Mouse (Mus musculus) embryo, embryonic 11 days (tissue): Measurements from ENCODE around the gene Hnrnpf.

ENCODE experiments used
- DNase-seq: peaks from one replicate; pipeline ENCODE4 v3.0.0-alpha.2; 2015

Hnrnpf gene

DNA sequence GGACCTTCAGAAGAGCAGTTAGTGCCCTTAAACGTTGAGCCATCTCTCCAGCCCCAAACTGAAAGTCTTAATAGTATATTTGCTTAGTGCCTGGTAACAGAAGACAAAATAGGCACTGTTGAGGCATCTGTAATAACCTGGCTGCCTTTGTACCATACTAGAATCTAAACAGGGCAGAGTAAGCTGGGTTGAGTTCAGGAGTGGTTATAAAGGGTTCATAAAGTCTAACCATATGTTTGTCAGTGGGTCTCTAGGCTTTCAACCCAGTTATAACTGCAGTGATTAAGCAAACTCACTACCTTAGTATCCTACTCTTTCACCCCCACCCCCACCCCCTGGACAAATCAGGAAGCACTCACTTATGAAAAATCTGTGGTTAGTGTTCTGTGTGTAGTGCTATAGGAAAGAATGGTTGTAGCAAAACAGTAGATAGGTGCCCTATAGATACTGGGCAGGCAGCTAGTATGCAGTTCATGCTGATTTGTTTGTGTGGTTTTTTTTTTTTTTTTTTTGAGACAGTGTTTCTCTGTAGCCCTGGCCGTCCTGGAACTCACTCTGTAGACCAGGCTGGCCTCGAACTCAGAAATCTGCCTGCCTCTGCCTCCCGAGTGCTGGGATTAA is 26.9 kb downstream of the Hnrnpf start:
- no peak for DNase-seq

DNA sequence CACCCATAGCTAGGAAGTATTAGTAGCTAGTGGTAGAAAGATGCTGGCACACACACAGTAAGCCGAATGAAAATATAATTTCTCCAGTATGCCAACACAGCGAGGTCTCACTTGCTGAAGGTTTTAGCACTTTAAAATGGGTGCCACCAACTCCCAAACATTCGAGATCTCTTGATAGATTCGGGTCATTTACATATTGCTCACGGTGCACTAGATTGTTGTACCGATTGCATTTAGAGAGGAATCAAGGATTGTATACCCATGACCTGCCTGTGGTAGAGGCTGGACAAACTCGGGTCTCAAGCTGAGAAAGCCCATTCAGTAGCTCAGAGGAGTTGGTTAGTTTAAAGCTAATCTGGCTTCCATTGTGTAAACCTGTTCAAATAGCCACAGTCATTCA is 27.8 kb downstream of the Hnrnpf start:
- no peak for DNase-seq

DNA sequence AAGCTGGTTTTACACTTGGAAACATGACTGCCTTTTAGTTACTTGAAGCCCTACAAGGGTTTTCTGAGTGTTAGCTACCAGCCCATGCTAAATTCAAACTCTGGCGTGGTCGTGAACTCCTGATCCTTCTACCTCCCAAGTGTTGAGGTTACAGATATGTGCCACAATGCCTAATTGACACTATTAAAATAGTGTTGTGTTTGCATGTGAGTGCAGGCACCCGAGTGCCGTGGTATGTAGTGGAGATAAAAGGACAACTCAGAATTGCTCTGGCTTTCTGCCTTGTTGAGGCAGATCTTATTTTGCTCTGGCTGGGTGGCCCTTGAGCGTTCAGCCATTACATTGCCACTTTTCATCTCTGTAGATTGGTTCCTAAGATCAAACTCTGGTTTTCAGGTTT is 28.6 kb downstream of the Hnrnpf start:
- no peak for DNase-seq

DNA sequence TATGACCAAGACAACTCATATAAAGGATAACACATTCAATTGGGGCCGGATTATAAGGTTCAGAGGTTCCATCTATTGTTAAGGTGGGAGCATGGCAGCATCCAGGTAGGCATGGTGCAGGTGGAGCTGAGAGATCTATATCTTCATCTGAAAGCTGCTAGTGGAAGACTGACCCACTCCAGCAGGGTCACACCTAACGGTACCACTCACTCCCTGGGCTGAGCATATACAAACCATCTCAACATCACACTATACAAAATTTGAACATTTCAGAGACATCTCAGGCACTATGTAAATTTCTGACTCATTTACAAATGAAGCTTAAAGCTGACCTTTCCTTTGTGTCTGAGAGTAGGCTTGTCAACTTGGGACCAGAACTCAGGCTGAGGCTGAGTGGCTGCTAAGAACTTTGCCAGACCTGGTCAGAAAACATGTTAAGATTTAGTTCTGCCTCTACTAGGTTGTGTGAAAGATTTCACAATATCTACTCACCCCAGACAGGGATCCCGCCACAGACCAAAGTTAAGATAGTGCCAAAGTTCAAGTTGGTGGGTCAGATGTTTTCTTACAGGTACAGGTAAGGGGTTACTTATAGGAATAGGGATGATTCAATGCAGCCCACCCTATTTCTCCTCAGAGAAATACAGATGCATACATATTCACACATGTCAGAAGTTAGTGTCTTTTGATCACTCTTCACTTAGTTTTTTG is 30.0 kb downstream of the Hnrnpf start:
- no peak for DNase-seq

DNA sequence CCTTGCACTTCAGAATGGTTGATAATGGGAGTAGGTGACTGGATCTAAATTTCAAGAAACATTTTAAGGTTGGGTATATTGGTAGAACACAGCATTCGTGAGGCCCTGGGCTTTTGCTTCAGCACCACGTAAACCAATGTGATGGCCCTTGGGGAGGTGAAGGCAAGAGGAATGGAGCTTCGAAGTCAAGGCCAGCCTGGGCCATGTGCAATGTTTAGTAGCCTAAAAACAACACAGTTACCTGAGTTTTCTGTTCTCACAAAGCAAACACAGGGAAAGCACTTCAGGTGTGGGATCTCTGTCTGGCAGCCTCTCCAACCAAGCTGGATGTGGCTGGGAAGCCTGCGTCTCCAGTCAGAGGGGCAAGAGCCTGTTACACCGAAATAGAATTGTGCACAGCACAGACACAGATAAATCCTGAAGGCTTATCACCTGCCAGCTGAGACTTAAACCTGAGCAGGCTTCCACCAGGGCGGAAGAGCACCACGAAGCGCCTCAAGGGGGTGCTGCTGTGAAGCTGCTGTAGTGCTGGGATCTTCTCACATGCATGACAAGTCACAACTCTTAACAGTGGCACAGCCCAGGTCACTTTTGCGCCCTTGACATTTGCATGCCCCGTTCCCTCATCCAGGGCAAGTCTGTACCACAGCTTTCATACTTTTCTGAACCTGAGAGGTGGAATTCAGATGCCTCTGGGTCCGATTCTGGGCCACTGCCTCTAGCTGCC is 32.4 kb downstream of the Hnrnpf start:
- DNase-seq: peak; percentile 45

DNA sequence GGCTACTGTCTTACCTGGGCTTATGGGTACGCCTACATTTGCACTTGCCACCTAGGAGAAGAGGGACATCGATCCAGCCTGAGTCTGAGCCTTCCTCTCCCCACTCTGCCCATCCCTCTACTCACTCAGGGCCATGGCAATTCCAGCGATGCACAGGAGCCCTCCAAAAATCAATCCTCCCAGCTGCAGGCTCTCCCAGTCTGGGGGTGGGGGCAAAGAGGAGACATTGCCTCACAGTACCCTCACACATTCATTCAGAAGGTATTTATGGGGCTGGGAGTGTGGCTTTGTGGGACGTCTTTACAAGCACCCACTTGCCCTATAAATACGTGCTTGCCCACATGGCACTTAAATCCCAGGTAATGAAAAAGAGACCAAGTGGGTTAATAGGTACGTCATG is 34.2 kb downstream of the Hnrnpf start:
- DNase-seq: no peak

DNA sequence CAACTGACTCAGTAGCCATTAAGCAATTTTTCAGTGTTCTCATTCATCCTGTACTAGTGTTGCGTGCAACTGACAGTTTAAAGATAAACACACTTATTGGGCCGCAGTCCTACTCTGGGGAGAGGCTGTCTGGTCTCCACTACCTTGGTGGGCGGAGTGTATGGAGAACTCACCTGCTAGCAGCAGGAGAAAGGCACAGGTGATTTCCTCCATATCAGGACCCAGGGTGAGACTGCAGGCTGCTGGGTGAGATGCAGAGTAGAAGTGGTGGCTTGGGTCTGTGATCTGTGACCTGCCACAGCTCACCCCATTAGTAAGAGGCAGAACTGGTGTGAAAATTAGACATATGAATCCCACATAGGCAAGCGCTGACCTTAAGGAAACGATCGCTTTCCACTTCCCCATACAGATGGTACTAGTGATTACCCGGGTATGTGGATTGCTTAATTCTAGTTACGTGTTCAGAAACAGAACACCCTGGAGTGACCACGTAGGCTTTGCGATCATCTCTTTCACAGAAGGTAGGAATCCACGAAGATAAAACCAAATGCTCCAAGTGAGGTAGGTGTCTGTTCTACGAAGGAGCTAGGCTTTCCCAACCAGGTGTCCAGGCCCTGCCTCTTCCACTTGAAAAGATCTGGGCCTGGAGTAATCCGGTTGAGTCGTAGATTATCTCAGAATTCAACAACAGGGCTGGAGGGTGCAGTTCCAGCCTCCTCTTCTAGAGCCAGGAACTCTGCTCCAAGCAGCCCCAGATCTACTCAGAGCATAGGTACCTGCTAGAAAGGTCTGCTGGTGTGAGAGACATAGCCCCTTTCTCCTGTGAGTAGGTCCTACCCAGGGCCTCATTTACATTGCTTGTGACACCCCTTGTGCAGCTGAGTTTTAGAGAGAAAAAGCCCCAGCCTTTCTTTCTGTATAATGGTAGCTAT is 35.8 kb downstream of the Hnrnpf start:
- no peak for DNase-seq

DNA sequence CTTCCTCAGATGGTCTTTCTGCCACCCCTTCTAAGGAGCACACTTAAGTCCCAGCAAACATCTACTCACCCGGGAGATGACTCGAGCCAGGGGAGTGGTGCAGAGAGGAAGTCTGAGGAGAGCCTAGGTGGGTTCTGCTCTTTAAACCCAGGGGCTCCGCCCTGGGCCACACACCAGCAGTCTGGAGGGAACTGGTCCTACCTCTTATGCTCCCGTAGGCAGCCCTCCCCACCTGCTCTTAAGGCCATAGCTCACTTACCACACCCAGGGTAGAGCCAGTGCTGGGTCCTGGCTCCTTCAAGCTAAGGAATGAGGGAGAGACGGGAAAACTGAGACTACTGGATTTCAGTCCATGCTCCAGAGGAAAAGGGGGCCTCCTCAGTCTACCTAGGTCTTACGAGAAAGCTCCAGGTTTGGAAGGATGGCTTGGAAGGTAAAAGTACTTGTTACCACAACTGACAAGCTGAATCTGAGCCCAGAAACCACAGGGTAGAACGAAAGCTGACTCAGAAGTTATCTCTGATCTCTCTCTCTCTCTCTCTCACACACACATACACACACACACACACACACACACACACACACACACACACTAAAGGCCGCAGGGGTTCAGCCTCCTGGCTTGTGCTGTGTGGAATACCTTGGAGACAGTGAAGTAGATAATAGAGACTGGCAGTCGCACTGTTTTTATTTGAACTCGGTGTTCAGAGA is 37.3 kb downstream of the Hnrnpf start, which contains the start of gene Fxyd4:
Fxyd4 (minus strand) TSS at position 471 of the 711 bp plus-strand sequence.
- DNase-seq: no peak

DNA sequence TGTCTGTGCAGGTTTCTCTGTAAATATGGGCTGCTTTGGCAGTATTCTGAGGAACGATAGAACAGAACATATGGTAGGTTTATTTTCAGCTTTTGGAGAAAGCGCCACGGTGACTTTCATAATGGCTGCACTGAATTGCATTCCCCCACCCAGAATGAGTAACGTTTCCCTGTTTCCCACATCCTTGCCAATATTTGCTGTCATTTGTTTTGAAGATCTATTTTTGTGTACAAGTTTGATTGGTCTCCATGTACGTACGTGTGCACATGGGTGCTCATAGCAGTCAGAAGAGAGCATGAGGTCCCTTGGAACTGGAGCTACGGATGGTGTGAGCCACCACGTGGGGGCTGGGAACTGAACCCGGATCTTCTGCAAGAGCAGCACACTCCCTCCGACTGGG is 38.8 kb downstream of the Hnrnpf start:
- DNase-seq: no peak

DNA sequence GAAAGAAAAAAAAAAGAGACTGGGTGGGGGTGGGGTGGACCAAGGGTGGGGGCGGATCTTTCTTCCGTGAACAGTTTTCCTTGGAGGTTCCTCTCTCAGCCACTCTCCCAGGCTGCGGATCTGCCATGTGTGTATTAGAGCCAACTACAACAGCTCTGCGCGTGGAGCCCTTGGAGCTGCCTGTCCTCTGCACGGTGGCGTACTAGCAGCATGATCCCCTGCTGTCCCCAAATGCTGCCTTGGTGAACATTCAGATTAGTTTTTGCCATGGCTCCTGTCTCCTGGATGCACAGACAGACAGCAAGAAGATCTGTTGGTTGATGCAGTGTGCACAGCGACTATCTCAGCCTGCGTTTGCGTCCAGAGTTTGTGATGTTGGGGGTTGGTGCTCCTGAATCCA is 42.6 kb downstream of the Hnrnpf start:
- no peak for DNase-seq

DNA sequence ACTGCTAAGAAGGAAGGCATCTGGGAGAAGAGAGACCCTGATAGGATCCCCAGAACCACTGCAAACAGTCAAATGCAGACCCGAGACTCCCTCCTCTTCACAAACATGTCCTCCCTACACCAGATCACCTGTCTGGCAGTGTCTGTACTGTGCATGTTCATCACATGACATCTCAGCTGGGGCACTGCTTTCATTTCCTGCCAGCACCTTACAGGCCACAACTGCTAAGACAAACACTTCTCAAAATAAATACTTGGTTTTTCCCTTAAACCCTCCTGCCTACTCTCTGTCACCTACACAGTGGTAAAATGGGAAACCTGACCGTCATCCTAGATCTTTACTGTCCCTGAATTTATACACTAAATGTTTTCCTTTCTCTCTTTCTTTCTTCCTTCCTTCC is 43.8 kb downstream of the Hnrnpf start:
- DNase-seq: no peak

DNA sequence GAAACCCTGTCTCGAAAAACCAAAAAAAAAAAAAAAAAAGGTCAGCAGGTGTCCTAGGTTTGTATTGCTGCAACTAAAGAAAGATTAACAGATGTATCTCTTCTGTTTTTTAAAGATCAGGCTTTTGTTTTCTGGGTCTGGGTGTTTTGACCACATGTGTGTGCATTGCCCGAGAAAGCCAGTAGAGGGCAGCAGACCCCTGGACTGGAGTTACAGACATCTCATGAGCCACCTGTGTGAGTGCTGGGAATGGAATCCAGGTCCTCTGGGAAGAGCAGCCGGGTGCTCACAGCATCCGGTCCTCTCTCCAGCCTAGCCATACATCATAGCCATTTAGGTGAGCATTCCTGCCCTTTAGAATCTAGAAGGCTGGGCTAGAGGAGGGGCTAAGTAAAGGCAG is 52.2 kb downstream of the Hnrnpf start:
- no peak for DNase-seq

DNA sequence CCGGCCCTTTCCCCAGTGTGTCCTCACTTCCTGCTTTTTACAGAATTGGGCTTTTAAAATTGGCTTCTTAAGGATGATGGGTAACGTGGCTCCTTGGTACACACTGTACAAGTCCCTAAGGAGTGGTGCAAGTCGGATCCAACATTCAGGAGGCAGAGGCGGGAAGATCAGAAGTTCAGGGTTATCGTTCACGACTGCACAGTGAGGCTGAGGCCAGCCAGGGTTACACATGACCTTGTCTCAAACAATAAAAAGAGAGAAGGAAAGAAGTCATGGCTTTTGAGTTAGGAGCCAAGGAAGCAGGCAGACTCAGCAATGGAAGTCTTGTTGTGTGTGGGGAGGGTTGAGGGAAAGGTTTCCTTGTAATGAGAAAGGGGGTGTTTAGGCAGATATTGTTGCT is 56.0 kb downstream of the Hnrnpf start:
- no peak for DNase-seq

DNA sequence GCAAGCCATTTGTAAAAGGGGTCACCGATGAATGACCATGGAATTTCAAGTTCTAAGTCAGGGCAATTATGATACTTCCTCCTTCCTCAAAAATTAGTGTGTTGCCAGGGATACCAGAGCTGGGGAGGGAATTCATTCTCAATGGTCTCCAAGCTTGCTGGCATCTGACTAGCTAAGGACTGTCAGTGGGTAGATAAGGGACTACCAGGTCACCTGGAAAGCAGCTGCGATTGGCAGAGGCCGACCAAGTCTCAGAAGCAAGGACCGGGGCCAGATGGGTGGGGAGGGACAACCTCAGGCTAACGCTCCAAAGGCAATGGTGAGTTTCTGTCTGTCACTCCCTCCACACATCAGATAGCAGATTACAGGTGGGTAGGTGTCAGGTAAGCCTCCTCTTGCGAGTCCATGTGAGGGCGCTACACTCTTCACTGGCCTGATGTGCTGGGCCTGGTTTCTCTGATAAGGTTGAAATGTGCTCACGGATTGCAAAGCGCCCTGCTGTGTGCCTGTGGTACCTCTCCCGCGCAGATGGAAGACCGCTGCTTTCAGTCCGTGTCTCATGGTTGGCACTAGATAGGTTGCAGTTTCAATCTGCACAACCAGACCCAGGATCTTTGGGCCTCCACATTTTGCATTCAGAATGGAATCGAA is 56.9 kb downstream of the Hnrnpf start:
- no peak for DNase-seq

DNA sequence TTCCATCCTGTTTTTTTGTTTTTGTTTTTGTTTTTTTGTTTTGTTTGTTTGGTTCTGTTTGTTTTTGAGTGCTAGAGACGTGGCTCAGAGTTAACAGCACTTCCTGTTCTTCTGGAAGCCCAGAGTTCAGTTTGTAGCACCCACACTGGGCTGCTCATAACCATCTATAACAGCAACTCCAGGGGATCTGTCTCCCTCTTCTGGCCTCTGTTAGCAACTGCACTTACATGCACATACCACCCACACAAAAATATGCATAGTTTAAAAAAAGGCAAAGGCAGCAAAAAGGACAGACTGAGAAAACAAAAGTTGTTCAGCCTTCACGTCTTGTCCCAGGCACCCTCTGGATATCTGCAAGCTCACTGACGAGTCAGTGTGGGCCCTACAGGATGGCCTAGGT is 63.1 kb downstream of the Hnrnpf start:
- DNase-seq: no peak

DNA sequence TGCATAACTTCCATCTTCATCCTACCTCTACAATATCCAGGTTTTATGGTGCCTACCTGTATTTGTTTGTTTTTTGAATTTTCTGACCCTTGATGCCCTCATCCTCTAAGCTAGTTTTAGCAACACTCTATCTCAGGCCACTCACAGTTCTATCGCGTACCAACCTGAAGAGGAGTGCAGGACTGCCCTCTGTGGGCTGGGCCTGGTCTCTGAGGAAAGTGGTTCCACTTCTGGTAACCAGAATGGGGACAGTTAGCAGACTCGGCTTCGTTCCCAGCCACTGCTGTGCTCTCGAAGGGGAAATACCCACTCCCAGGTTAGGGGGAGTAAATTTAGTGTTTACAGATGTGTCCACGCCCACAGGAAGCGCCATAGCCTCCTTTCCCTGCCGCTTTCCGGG is 66.6 kb downstream of the Hnrnpf start:
- DNase-seq: peak; percentile 13
